Mouse (Mus musculus) brain, adult 2 months (tissue): Measurements from ENCODE around the gene Wtap.
"Not testable (repeated sequence)": the region's sequence is repeated elsewhere in the genome, so short reads cannot be mapped to it uniquely, and the experiment has no call there.

ENCODE experiments used
- DNase-seq: peaks from one replicate; pipeline ENCODE4 v3.0.0; 2011; ENCODE audit warnings: low read depth, low spot score

Gene Wtap

DNA sequence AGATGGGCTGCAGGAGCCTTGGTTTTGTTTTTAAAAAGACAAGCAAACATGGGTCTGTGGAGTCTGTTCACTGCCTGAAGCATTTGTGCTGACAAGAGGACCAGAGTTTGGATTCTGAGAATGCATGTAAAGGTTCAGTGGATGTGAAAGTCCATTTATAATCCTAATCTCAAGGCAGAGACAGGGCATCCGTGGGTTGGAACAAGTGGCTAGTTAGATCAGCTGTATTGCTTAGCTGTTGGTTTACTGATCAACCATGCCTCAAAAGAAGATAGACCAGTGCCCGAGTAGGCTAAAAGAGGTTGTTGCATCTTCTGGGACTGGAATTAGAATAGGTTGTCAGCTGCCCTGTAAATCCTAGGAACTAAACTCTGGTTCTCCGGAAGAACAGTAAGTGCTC is 30.5 kb downstream of the Wtap start:
- DNase-seq = no peak

DNA sequence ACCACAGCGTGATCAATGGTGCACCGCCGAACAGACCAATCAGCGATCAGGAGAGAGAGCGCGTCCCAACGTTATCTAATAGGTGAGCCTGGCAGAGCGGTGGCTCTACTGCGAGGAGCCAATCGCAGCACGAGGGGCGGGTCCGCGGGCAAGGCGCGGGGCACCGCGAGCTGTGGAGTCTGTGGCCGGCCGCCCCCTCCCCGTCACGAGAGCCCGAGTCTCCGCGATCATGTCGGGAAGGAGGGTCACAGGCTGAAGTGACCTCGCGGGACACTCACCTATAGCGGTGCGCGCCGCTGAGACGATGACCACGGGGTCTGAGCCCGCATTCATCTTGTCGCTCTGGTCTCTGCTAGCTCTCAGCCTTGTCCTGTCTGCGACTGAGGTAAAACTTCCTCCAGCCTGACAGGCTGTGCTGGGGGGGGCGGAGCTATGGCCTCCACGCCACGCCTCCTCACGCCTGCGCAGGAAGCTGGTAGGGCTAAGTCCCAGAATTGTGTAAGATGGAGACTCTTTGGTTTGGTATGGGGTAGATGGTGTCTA is 33.6 kb downstream of the Wtap start, which contains the start of gene Acat2:
Acat2 (minus strand) TSS at position 417 of the 543 bp plus-strand sequence.
- DNase-seq = peak; percentile 97

DNA sequence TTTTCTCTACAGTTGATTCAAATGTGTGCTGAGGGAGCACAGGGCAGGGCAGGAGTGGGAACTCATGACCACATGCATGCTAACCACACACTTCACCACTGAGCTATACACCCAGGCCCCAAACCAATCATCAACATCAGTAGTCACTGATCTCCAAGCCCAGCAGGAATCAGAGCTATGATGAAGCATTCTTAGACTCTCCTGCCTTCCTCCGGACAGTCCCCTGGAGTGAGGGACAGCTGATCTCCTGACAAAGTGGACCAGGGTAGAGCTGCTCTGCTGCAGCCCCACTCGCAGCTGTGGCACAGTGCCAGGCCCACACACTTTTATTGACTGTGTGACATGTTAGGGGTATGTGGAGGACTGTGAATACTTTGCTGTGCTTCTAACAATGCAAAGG is 34.6 kb downstream of the Wtap start:
- DNase-seq = not testable (repeated sequence)

DNA sequence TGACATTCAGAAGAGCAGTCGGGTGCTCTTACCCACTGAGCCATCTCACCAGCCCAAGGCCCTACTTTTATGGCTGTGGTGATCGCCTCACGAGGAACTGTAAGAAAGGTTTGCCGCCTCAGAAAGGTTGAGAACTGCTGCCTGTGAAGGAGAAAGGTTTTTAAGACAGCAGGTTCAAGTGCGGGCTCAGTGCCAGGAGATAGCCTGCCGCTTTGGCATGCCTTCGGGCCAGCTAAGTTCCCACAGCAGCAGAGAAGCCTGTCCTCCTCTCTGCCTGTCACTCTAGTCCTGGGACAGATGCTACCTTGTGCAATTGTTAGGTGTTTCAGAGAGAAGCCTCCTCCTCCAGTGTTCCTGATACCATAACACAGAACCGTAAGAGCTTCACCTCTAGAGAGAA is 37.3 kb downstream of the Wtap start:
- DNase-seq = no peak

DNA sequence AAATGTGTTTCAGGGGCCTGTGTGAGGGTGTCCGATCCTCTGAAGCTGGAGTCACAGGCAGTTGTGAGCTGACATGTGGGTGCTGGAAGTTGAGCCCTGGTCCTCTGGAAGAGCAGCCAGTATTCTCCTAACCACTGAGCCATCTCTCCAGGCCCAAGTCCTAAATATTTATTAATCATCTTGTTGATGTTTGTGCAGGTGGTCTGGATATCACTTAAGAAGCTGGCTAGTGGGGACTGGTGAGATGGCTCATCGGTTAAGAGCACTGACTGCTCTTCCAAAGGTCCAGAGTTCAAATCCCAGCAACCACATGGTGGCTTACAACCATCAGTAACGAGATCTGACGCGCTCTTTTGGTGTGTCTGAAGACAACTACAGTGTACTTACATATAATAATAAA is 44.3 kb downstream of the Wtap start:
- no peak for DNase-seq

DNA sequence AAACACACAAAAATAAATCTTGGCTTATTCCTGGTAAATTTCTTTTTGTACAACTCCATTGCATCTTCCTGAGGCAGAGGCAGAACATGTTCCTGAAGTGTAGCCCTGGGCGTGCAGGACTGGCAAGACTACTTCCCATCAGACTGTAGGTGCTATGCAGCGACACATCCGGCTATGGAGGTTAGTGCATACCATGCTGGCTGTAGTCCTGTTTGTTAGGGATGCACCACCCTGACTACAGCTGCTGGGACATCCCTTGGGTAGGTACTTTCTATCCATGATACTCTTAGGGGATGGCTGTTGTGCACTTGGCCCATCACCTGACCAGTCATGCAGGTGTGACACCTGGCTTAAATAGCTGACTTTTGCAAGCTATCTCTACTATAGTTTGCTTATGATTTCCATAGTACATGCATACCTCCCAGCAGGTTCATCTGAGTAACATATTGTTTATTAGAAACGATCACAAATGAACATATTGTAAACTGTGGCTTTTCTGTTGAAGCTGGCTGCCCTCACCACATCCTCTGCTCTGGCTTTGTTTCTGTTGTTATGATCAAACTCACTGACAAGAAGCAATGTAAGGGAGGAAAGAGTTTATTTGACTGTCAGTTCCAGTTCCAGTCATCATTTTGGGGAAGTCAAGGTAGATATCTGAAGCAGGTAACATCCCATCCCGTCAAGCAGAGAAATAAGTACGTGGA is 51.4 kb downstream of the Wtap start:
- DNase-seq = no peak

DNA sequence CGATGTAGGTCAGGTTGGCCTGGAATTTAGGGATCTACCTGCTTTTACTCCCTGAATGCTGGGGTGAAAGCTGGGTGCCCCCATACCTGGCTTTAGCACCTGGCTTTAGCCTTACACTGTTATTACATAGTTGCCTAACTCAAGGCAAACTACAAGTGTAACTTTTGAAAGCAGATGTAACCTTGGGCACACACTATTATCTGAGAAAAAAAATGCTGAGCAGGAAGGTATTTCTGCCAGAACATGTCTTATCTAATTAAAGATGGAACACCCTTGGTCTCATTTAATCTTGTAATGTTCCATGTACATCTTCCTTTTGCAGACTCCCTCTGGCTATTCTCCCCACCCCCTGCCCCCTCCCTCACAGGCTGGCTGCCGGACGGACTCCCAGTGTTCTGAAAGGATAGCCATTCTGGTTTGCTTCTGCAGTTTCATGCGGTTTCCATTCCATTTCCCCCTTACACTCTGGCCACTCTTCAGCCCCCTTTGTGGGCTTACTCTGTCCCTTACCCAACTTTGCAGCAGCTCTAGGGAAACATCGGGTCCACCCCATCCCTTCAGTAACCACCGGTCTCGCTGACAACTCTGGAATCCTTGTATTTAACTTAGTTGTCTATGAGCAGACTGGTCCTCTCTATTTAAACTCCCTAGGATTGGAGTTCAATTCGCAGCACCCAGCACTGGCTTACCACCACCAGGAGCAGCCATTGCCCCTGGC is 52.3 kb downstream of the Wtap start:
- DNase-seq = no peak

DNA sequence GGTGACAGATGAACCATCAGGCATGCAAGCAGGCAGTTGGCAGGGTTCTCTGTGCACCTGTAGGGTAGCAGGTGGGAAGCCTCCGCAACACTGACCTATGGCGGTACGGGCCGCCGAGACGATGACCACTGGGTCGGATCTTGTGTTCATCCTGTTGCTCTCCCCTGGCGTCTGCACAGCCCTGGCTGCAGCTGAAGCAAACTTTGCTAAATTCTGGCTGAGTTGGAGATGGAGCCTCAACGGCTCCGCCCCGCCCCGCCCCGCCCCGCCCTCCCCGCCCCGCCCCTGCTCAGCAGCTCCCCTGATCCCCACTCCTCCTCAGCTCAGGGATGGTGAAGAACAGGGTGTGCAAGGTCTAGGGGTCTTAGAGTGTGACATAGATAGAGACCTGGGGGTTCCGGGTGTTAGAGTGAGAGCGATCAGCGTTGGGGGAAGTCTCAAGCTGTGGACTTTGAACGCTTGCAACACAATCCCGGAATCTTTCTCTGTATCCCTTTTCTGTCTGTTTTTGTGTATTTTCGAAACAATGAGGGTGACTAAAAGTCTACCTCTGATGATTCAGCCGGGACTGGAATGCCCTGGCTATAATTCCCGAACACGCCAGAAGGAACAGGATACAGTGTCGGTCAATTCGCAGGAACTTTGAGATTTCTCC is 53.7 kb downstream of the Wtap start, which contains the start of gene Acat3:
Acat3 (minus strand) TSS at position 450 of the 655 bp plus-strand sequence.
- DNase-seq = peak; percentile 66

DNA sequence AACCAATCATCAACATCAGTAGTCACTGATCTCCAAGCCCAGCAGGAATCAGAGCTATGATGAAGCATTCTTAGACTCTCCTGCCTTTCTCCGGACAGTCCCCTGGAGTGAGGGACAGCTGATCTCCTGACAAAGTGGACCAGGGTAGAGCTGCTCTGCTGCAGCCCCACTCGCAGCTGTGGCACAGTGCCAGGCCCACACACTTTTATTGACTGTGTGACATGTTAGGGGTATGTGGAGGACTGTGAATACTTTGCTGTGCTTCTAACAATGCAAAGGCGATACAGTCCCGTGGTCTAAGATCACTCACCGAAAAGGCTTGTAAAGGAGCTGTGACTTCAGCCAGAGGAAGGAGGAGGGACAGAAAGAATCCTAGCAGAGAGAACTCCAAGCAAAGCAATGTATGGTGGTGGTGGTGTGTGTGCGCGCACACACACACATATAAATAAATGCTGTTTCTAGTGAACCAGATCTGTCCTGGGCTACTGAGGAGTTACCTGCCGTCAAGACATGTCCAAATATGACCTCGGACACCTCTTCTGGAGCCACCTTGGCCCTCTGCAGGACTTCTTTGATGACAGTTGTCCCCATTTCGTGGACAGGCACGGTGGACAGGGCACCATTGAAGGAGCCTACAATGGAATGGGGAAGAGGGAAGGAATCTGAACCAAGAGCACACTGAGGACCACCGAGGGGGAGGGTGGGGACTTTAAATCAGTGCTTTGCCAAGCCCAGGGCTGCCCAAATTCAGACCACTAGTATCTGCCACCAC is 54.4 kb downstream of the Wtap start:
- DNase-seq = not testable (repeated sequence)

DNA sequence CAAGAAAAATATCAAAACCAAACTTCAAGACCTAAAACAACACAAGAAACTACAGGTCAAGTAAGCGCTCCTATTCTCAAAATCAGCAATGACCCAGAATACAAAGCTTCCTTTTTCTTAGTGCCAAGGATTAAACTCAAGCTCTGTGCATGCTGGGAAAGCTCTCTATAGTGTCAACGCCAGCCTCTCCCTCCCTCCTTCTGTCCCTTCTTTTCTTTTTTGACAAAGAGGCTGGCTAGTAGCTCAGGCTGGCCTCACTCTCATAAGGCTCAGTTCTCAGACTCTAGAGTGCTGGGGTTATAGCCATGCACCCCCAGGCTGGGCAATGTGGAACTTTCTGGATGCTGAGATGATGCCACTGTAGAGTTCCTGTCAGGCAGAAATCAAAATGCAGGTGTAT is 55.9 kb downstream of the Wtap start:
- DNase-seq = peak; percentile 14

DNA sequence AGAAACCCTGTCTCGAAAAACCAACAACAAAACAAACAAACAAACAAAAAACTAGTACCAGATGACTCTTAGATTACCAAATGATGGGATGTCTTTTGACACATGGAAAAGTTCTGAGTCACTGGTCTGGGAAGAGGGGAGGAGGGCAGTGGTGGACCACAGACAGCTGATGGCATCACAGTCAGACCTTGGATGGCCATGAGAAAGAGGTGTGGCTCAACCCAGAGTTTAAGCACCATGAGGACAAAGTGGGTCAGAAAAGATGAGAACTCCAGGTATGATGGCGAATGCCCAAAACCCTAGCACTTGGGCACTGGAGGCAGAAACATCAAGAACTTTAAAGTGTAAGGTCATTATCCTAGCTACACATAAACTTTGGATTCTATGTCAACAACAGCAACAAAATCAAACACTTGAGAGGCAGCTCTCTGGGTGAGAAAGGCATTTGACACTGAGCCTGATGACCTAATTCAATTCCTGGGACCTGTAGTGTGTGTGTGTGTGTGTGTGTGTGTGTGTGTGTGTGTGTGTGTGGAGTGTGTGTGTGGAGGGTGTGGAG is 56.5 kb downstream of the Wtap start:
- no peak for DNase-seq

DNA sequence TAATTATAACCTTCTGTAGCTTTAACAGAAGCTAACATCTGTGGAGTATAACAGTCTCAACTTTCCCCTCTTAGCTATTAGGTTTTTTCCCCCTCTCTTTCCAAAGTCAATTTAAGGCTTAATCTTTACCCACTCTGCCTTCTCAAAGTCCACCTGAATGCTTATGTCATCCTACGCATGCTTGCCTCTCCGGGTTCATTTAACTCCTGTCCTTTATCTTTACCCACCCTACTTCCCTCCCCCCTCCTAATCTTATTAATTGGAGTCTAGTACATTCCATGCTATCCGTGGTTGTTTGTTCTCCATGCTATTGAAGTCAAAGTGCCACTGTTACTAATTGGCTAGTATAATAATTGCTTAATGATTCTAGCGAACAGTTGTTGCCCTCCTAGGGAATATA is 58.2 kb downstream of the Wtap start:
- DNase-seq = no peak

DNA sequence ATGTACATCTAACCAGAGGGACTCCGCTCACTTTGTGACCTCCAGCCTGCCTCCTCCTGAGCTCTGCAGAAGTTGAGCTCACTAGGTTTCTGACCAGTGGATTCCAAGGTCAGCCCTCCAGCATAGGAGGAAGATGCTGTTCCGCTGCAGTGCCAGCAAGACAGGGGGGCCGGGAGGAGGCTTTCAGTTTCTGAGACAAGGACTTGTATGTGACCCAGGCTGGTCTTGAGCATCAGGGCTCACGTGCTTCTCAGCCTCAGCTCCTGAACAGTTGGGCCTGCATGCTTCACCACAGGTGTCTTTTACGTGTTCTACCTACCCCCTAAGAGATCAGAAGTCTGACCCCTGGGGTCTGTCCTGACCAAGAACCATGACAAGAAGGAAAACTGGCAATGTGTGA is 62.4 kb downstream of the Wtap start:
- not testable (repeated sequence) for DNase-seq

DNA sequence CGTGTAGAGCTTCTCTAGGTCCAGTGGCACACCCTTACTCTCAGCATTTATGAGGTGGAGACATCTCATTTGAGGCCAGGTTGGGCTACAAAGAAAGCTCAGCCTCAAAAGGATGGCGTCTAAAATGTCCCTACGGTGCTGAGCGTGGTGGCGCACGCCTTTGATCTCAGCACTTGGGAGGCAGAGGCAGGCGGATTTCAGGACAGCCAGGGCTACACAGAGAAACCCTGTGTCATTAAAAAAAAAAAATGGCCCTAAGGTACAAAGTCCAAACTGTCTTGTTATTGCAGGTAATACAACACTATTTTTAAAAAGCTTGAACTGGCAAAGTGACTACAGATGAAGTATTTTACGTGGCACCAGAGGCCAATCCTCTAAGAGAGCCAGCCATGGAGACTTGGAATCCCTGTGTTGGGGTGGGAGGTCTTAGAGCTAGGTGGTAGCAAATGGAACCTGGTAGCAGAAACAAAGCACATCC is 68.2 kb downstream of the Wtap start:
- DNase-seq = no peak

DNA sequence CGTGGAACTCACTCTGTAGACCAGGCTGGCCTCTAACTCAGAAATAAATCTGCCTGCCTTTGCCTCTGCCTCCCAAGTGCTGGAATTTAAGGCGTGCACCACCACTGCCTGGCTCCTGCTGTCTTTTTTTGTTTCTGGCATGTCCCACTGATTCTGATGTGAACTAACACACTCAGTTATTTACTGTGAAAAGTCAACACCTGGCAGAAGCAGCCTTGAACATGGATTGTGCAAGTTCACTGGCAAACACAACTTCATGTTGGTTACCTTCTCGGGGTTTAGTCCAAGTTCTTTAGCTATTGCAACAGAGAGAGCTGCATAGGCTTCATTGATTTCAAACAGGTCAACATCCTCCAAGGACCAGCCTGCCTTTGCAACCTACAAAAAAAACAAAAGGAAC is 69.0 kb downstream of the Wtap start:
- DNase-seq = no peak

DNA sequence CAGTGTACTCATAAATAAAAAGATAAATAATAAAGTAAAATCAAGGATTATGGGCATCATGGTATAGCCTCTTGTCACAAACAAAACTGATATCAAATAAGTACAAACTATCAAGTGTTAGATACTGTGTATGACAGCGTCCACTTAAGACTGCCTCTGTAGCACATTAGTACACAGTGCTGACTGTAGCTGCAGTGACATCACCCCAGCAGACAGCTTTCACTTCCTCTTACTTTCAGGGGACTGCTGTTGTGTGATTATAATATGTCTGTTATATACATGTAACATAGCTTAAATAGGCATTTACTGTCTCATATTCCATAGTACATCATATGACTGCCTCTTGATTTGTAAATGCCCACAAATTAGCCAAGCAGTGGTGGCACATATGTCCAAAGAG is 72.9 kb downstream of the Wtap start:
- no peak for DNase-seq
